Mouse (Mus musculus): ENCODE measurements around the gene Lsmem1. TPM values are rescaled to one million over a fixed set of nuclear protein-coding genes. Genes with fewer than 3 reads are reported as not detected.
A peak's percentile ranks its signal among the peaks of the same experiment; 100 is the strongest.
"Not testable (repeated sequence)": the region's sequence is repeated elsewhere in the genome, so short reads cannot be mapped to it uniquely, and the experiment has no call there.

The Lsmem1 gene
- polyA plus RNA-seq, 1 experiment = 2.0 TPM

DNA sequence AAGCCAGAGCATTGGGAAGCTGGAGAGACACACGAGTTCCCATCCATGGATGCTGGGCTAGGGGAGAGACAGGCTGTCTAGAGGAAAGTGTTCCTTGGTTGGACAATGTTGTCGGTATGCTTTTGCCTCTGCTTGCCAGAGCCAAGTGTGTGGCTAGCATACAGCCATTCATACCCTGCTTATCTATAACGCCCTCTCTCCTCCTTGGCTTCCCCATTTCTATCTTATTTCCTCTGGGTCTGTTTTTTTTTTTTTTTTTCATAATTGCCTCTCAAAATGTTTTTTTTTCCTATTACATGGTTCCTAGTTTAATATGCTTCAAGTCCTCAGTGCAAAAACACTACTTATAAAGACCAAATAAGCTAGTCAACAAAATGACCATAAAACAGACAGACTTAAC is 13.8 kb downstream of the Lsmem1 start:
- no peak for DNase-seq
- no peak for TF ChIP-seq CTCF (IDR thresholded peaks at IDR 0.05; ENCODE audit: borderline replicate concordance, insufficient read depth, low read depth, low read length)
- TF ChIP-seq POLR2A (IDR thresholded peaks at IDR 0.05; ENCODE audit: borderline replicate concordance, insufficient read depth, low read length) = no peak
- WGBS = 91% methylated on average over 3 of the region's 3 CpGs
- Histone ChIP-seq H3K27me3 (ENCODE audit: control insufficient read depth, insufficient read depth, low read length) (no peaks in the 10 kb centered on the region), H3K4me3 (replicated peaks; ENCODE audit: insufficient read depth, low read depth, low read length) (no peak overlapping the region), H3K4me1 (ENCODE audit: control insufficient read depth, insufficient read depth, low read length) (no peaks in the 10 kb centered on the region), H3K27ac (ENCODE audit: insufficient read depth, low read length) (no peak overlapping the region)

DNA sequence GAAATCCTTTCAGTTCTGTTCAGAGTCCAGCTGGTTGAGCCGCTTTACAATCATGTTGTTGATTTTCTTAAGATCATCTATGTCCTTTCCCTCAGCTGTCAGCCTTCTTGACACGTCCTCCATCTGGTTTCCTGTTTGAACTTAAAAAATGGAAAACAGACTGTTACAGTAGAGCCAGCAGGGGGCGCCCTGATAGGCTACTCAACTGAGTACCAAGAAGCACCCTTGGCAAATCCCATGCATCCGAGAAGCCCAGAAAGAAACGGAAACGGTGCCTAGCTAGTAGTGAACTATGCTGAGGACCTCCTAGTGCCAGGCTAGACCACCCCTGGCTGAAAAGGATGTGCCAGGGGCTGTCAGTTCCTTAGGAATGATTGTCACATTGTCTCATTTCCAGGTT is 22.2 kb downstream of the Lsmem1 start:
- H3K27ac ChIP-seq (ENCODE audit: insufficient read depth, low read length) = no peak overlapping the region
- H3K4me1 ChIP-seq (ENCODE audit: control insufficient read depth, insufficient read depth, low read length) = no peaks in the 10 kb centered on the region
- H3K27me3 ChIP-seq (ENCODE audit: control insufficient read depth, insufficient read depth, low read length) = no peaks in the 10 kb centered on the region
- WGBS = 57% methylated on average over 6 of the region's 6 CpGs
- no peak for TF ChIP-seq POLR2A (IDR thresholded peaks at IDR 0.05; ENCODE audit: borderline replicate concordance, insufficient read depth, low read length)
- no peak for TF ChIP-seq CTCF (IDR thresholded peaks at IDR 0.05; ENCODE audit: borderline replicate concordance, insufficient read depth, low read depth, low read length)
- no peak for DNase-seq
- no peak overlapping the region for H3K4me3 ChIP-seq (replicated peaks; ENCODE audit: insufficient read depth, low read depth, low read length)

DNA sequence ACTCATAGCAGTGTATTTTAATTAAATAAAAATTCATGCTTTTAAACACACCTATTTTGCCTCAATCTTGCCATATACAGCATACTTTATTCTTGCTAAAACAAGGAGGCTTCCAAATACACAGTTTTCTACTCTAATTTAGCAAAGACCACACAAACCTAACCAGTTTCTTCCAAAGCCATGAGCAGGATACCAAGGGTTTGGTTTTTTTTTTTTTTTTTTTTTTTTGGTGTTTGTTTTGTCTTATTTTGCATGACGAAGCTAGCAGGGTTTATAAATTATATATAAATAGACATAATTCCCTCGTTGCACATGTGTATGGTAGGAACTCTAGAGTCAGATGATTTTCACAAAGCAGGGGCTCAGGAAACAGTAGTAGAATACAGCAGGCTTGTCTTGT is 23.1 kb downstream of the Lsmem1 start:
- H3K27ac ChIP-seq (ENCODE audit: insufficient read depth, low read length) = no peak overlapping the region
- no peaks in the 10 kb centered on the region for H3K4me1 ChIP-seq (ENCODE audit: control insufficient read depth, insufficient read depth, low read length)
- 75% methylated on average over 2 of the region's 2 CpGs for WGBS
- no peaks in the 10 kb centered on the region for H3K27me3 ChIP-seq (ENCODE audit: control insufficient read depth, insufficient read depth, low read length)
- H3K4me3 ChIP-seq (replicated peaks; ENCODE audit: insufficient read depth, low read depth, low read length) = no peak overlapping the region
- no peak for DNase-seq
- no peak for TF ChIP-seq CTCF (IDR thresholded peaks at IDR 0.05; ENCODE audit: borderline replicate concordance, insufficient read depth, low read depth, low read length)
- TF ChIP-seq POLR2A (IDR thresholded peaks at IDR 0.05; ENCODE audit: borderline replicate concordance, insufficient read depth, low read length) = no peak

DNA sequence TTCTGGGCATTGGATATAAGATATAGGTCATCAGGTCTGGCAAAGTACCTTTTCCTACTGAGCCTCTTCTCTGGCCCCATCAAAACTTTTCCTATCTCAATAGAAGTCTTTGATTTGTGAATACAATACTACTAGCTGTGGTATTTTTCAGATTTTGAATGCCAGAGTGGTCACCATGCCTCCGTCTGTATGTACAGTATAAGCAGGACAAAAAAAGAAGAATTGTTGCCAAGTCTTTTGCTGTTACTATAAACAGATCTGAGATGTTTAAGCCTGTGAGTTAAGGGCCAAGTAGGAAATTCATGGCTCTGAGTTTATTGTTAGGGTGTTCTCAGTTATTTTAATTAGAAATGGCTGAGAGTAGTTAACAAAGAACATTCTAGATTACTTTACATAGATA is 24.1 kb downstream of the Lsmem1 start:
- not testable (repeated sequence) for H3K27ac ChIP-seq (ENCODE audit: insufficient read depth, low read length); DNase-seq; H3K4me3 ChIP-seq (replicated peaks; ENCODE audit: insufficient read depth, low read depth, low read length); H3K27me3 ChIP-seq (ENCODE audit: control insufficient read depth, insufficient read depth, low read length); H3K4me1 ChIP-seq (ENCODE audit: control insufficient read depth, insufficient read depth, low read length)
- 9% methylated on average over 1 of the region's 1 CpGs for WGBS

DNA sequence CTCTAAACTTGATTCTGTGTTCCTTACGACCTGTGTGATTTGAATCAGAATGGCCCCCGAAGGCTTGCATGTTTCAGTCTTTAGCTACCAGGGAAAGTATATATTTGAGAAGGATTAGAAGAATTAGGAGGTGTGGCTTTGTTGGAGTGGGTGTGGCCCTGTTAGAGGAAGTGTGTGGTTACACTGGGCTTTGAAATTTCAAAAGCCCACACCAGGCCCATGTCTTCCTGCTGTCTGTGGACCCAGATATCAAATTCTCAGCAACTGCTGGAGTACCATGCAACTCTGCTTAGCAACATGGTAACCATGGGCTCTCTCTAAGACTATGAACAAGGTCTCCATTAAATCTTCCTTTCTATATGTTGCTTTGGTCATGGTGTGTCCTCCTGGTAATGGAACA is 27.7 kb downstream of the Lsmem1 start:
- TF ChIP-seq POLR2A (IDR thresholded peaks at IDR 0.05; ENCODE audit: borderline replicate concordance, insufficient read depth, low read length) = no peak
- TF ChIP-seq CTCF (IDR thresholded peaks at IDR 0.05; ENCODE audit: borderline replicate concordance, insufficient read depth, low read depth, low read length) = no peak
- Histone ChIP-seq H3K4me1 (ENCODE audit: control insufficient read depth, insufficient read depth, low read length) (no peaks in the 10 kb centered on the region), H3K27ac (ENCODE audit: insufficient read depth, low read length) (no peak overlapping the region), H3K27me3 (ENCODE audit: control insufficient read depth, insufficient read depth, low read length) (no peaks in the 10 kb centered on the region), H3K4me3 (replicated peaks; ENCODE audit: insufficient read depth, low read depth, low read length) (no peak overlapping the region)
- DNase-seq = no peak
- 98% methylated on average over 2 of the region's 2 CpGs for WGBS

DNA sequence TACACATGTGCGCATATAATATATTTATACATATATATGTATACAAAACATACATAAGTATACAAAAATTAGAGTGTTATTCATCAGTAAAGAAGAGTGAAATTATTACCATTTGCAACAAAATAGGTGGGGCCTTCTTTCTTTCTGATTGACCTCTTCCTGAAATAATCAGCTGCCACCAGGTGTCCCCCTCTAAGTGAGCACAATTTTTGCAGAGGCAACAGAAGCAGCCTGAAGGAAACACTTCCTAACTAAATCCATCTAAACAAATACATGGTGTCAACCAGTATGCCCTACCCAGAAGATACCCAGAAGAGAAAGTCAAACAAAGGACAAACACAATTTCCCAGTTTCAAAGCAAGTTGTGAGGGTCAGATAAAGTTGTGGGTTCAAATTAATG is 29.6 kb downstream of the Lsmem1 start:
- no peak for DNase-seq
- no peaks in the 10 kb centered on the region for H3K4me1 ChIP-seq (ENCODE audit: control insufficient read depth, insufficient read depth, low read length)
- no peak overlapping the region for H3K27ac ChIP-seq (ENCODE audit: insufficient read depth, low read length)
- H3K27me3 ChIP-seq (ENCODE audit: control insufficient read depth, insufficient read depth, low read length) = no peaks in the 10 kb centered on the region
- 97% methylated on average over 1 of the region's 1 CpGs for WGBS
- H3K4me3 ChIP-seq (replicated peaks; ENCODE audit: insufficient read depth, low read depth, low read length) = no peak overlapping the region
- TF ChIP-seq CTCF (IDR thresholded peaks at IDR 0.05; ENCODE audit: borderline replicate concordance, insufficient read depth, low read depth, low read length) (no peak), POLR2A (IDR thresholded peaks at IDR 0.05; ENCODE audit: borderline replicate concordance, insufficient read depth, low read length) (no peak)

DNA sequence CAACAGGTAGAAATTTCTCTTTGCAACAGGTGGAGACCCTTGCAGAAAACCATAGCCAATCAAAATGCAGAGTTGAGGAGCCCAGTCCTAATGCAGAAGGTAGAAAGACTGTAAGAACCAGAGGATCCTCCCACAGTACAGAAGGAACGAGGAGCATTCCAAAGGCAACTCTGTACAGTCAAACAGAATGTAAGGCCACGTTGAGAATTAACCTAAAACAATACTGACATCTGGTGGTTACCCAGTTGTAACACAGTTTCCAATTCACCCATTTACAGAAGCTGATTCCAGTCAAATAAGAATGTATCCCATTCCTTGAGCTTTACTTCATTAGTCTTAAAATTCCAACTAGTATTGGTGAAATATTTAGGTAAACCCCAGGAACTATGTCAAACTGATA is 34.7 kb downstream of the Lsmem1 start:
- TF ChIP-seq POLR2A (IDR thresholded peaks at IDR 0.05; ENCODE audit: borderline replicate concordance, insufficient read depth, low read length) = no peak
- no peak; the same call in 1 of the 2 replicates for TF ChIP-seq CTCF (IDR thresholded peaks at IDR 0.05; ENCODE audit: borderline replicate concordance, insufficient read depth, low read depth, low read length)
- peak in 1 of 2 experiments; percentile 26 for DNase-seq
- Histone ChIP-seq H3K27me3 (ENCODE audit: control insufficient read depth, insufficient read depth, low read length) (no peaks in the 10 kb centered on the region), H3K4me3 (replicated peaks; ENCODE audit: insufficient read depth, low read depth, low read length) (no peak overlapping the region), H3K27ac (ENCODE audit: insufficient read depth, low read length) (no peak overlapping the region), H3K4me1 (ENCODE audit: control insufficient read depth, insufficient read depth, low read length) (no peaks in the 10 kb centered on the region)
- WGBS = 3% methylated on average over 2 of the region's 2 CpGs

DNA sequence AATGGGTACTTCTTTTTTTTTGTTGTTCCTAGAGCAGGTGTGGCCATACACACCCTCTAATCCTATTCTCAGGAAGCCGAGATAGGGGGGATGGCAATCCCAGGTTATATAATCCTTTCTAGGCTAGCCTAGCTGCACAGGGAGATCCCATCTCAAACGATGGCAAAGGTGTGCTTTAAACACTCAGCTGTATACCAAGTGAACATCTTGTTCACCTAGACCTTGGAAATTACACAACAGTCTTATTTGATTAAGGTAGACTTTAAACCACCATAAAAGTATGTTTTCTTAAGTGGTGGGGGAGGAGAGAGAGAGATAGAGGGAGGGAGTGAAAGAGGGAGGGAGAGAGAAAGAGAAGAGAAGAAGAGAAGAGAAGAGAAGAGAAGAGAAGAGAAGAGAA is 38.5 kb downstream of the Lsmem1 start:
- H3K4me3 ChIP-seq (replicated peaks; ENCODE audit: insufficient read depth, low read depth, low read length) = no peak overlapping the region
- no peaks in the 10 kb centered on the region for H3K27me3 ChIP-seq (ENCODE audit: control insufficient read depth, insufficient read depth, low read length)
- H3K4me1 ChIP-seq (ENCODE audit: control insufficient read depth, insufficient read depth, low read length) = no peaks in the 10 kb centered on the region
- TF ChIP-seq CTCF (IDR thresholded peaks at IDR 0.05; ENCODE audit: borderline replicate concordance, insufficient read depth, low read depth, low read length) (no peak), POLR2A (IDR thresholded peaks at IDR 0.05; ENCODE audit: borderline replicate concordance, insufficient read depth, low read length) (no peak)
- 85% methylated on average over 2 of the region's 2 CpGs for WGBS
- no peak for DNase-seq
- no peak overlapping the region for H3K27ac ChIP-seq (ENCODE audit: insufficient read depth, low read length)

DNA sequence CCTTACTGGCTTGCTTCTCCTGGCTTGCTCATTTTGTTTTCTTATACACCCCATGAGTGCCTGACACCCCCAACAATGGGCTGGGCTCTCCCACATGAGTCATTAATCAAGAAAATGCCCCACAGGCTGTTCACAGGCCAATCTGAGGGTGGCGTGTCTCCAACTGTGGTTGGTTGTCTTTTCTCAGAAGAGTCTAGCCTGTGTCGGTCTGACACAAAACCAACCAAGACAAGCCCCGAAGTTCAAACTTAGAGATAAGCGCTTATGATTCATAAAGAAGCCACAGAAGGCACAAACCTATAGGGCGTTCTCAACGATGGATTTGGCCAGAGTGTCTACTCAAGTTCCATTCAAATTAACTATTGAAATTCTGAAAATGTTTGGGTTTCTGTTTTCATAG is 45.1 kb downstream of the Lsmem1 start:
- DNase-seq = no peak
- Histone ChIP-seq H3K4me3 (replicated peaks; ENCODE audit: insufficient read depth, low read depth, low read length) (no peak overlapping the region), H3K27me3 (ENCODE audit: control insufficient read depth, insufficient read depth, low read length) (no peaks in the 10 kb centered on the region), H3K27ac (ENCODE audit: insufficient read depth, low read length) (no peak overlapping the region), H3K4me1 (ENCODE audit: control insufficient read depth, insufficient read depth, low read length) (no peaks in the 10 kb centered on the region)
- WGBS = 94% methylated on average over 6 of the region's 6 CpGs
- TF ChIP-seq POLR2A (IDR thresholded peaks at IDR 0.05; ENCODE audit: borderline replicate concordance, insufficient read depth, low read length) (no peak), CTCF (IDR thresholded peaks at IDR 0.05; ENCODE audit: borderline replicate concordance, insufficient read depth, low read depth, low read length) (no peak)

All from cerebellum, adult 2 months (tissue).